Mouse (Mus musculus) adrenal gland, postnatal 14 days (tissue): ENCODE results near the gene Dyrk1a. TPM values are rescaled to one million over a fixed set of nuclear protein-coding genes. Genes with fewer than 3 reads are reported as not detected.
A peak's percentile ranks its signal among the peaks of the same experiment; 100 is the strongest.

Source experiments
- DNase-seq: peaks from one replicate; pipeline ENCODE4 v3.0.0; 2021; ENCODE audit warnings: mixed read lengths
- total RNA-seq: library from RNA; stranded (reverse); gene quantifications from 2 replicates; pipeline ENCODE4 v1.2.3, GENCODE M21; 2021

Gene Dyrk1a
- total RNA-seq, 1 experiment from 2014 or later = 61.3 TPM

- DNase-seq = no peak
Observed at GRCm38 (mm10) chr16:94590214-94590613, 20.4 kb downstream of the Dyrk1a start.

DNA sequence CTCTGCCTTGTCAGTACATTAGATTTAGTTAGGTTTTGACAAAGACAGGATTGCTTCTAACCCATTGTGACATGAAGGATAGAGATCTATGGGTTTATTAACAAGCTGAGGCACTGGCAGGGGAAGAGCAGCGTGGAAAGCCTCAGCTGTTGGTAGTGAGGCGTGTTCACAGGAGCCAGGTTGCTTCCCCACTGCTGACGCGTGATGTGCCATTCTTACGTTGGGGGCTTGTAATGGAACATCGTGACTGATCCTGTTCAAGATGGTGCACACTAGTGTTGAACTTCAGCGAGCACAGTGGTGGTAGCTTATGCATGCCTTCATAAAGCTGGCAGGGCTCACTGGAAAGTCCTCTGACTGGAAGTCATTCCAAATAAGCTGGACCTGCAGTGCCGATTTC is 21.2 kb downstream of the Dyrk1a start:
- DNase-seq = no peak

DNA sequence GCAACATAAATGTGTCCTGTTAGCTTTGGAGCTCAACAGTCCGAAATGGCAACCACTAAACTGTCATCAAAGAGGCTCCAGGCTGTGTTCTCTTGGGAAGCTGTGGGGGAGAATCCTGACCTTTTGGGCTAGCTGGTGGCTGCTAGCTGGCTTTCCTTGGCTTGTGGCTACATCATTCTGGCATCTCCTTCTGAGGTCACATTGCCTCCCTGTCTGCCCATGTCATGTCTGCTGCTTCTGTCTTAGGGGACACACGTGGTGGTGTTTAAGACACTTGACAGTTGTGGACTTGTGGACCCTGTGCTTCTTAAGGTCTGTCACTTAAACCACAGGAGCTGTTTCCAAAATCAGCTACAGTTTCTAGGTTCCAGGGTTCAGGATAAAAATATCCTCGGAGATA is 21.7 kb downstream of the Dyrk1a start:
- DNase-seq = no peak

- no peak for DNase-seq
Observed at GRCm38 (mm10) chr16:94596633-94597032, 26.8 kb downstream of the Dyrk1a start.

DNA sequence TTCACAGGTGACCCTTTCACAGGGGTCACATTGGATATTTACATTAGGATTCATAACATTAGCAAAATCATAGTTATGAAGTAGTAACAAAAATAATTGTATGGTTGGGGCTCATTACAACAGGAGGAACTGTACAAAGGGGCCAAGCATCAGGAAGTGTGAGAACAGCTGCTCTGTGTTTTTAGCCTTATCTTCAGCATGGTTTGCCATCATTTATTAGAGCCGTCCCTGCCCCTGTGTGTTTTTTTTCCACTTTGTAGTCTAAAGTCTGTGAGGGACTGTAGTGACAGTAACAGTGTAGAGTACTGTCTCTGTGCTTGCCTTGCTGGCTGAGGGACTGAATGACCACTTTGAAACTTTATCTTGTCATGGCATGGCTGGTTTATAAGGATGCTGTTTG is 27.8 kb downstream of the Dyrk1a start:
- no peak for DNase-seq

DNA sequence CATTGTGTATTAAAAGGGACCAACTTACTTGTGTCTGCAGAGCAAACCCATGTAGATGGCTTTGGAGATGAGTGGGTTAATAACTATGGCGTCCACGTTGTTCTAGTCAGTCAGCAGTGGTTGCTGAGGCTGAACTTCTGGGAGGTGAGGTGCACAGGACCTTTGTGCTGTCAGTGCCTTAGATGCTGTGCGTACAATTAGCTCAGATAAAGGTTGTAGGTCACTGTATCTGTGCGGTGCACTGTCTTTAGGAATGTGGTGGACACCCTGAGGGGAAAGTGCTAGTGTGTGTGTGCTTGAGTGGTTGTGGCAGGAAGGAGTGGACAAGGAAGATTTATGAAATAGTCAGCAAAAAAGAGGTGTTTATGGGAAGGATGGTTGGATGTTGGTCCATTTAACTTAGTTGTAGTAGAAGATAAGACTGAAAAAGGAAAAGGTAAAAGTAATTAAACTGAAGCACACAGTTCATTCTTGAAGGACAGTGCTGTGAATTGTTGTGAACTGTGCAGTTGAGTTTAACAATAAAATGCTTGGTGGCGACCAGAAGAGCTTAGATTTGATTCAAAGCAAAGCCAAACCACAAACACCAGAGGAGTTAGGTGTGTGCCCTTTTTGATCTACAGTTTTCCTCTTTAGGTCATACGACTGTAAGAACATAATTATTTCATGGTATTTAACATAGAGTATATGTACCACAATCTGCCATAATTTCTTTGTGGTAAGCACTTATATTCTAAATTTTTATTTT is 30.3 kb downstream of the Dyrk1a start:
- no peak for DNase-seq

- peak; percentile 19 for DNase-seq
Observed at GRCm38 (mm10) chr16:94601089-94601488, 31.3 kb downstream of the Dyrk1a start.

DNA sequence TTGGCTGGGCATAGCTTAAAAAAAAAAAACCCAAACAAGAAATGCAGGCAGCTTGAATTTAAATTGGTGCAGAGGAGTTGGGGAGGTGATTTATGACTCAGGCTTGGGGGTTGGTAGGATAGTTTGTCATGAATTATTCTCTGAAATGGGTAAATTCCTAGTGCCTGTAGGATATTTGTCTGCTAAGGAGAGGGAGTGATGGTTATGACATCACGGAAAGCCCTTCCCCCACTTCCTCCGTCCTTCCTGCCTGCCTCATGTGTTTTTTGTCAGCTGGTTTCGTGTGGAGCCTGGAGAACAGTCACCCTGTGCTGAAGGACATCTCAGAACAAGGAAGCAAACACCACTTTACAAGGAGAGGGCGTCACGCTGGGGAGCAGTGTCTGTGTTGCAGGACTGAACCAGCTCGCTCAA is 31.7 kb downstream of the Dyrk1a start:
- peak; percentile 85 for DNase-seq

DNA sequence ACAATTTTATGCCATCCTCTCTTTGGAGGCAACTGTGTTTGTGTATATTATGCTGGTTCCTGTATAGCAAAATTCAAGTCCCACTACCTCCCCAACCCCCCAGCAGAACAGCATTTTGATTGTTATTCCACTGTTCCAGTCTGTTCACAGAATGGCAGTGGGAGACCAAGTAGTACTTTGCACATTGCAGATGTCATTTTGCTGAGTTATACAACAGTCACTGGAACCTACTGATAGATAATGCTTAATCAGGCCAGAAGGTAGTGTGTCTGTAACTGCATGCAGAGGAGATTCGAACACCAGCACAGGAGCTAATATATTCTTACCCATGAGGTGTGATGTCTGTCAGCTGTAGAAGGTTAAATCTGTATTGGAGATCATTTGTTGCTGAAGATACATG is 32.4 kb downstream of the Dyrk1a start:
- DNase-seq = no peak

DNA sequence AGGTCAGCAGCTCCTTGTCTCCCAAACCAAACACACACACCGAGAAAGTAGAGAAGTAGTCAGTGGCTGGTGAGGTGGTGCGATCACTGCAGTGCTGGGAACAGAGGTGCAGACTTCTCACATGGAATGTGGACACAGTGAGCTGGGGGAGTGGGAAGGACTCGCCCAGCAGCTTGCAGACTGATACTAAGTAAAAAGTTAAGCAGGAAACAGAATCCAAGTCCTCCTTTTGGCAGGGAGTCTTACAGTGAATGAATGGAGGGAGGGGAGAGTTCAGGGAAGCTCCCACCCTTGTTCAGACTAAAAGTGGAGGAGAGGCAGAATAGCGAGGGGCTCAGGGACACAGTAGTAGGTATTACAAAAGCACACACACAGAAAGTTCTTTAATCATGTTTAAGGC is 32.9 kb downstream of the Dyrk1a start:
- DNase-seq = no peak

GRCm38 (mm10) chr16:94606169-94606568 is 36.4 kb downstream of the Dyrk1a start:
- DNase-seq = no peak

DNA sequence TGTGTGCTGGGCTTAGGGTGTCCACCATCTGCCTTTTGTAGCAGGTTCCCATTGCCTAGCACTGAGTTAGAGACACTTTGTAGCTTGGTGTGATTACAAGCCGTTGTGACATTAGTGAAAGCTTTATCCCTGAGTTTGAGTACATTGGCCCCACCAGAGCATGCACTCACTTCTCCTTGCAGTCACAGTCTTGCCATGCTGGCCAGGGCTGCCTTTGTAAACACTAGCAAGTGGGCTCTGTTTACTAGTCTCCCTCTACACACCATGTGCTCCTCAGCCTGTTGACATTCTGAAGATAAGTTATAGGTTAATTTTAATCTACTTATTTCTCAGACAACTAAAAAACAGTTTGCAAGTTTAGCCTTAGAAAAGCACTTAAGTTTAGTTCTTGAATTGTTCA is 37.7 kb downstream of the Dyrk1a start:
- DNase-seq = no peak

- DNase-seq = peak; percentile 41
Observed at GRCm38 (mm10) chr16:94608706-94609594, 39.1 kb downstream of the Dyrk1a start.

DNA sequence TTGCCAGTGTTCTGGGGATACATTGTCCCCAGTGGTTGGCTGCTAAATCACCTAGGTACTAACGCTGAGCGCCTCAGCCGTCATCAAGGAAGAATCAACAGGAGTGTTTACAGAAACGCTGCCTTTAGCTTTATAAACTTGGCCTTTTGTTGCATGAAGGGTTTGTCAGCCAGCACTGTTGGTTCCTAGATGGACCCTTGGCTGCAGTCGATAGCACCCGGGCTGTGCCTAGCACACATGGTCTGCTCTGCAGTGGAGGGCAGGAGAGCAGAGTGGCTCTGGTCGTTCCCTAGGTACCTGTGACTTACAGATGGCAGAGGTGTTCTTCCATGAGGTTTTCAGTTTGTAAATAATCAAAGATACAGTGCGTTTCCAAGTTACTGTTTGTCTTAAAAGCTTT is 42.8 kb downstream of the Dyrk1a start:
- no peak for DNase-seq

GRCm38 (mm10) chr16:94617255-94617654 is 47.4 kb downstream of the Dyrk1a start:
- no peak for DNase-seq

DNA sequence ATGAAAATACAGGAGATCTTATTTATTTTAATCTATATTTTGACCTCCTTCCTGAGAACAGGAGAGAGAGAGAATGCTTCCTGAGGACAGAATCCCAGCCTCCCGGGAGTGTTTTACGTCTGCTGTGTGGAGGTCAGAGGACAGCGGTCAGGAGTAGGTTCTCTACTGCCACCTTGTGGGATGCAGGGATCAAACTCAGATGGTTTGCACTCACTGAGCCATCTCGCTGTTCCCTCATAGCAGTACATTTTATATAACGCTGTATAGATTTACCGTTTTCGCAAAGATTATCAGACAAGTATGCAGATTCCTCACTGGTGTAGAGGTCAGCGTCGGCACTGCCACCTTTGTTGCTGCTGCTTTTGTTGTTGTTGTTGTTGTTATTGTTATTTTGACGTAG is 48.7 kb downstream of the Dyrk1a start:
- DNase-seq = peak; percentile 84

DNA sequence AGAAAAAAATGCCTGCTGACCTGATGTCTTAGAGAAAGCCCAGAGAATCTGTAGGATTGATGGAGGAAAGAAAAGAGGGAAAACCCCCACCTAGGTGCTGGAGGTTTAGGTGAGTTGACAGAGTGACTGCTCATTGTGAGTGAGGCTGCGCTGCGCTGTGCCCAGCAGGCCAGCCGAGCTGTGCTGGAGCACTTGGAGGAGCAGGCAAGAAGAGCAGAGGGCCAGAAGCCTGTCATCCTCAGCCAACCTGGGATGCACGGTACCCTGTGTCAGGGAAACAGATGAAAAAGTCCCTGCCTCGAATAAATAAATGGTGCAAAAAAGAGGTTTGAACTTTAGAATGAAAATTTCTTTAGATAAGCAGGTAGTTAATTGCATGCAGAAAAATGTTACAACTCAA is 49.5 kb downstream of the Dyrk1a start:
- DNase-seq = no peak

DNA sequence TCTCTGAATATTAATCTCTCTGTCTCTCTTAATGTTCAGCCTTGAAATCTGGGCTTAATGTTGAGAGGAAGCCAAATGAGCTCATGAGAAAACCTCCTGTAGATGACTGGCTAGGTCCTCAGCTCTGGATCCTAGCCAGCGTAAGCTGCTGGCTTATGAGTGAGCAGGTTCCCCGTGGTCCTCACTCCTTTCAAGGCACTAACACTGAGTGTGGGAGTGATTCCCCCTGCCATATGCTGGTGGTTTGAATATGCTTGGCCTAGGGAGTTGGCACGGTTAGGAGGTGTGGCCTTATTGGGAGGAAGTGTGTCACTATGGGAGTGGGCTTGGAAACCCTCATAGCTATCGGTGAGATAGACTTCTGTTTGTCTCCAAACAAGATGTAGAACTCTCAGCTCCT is 55.1 kb downstream of the Dyrk1a start:
- DNase-seq = peak; percentile 69

DNA sequence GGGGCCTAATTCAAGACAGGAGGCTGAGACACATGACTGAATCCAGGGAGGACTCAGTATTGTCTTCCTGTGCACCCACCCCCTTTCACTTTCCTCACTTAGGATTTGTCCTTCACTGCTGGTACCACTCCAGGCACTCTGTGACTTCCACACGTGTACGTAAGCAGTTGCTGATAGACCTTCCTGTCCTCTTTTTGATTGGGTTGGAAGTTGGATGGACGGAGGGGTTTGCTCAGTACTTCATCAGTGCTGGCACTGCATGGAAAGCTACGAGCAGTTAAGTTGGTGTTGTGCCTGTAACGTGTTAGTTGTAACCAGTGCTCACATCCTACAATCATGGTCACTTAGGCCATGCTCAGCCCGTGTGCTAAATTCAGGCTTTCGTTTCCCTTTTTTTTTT is 55.8 kb downstream of the Dyrk1a start:
- peak; percentile 27 for DNase-seq

DNA sequence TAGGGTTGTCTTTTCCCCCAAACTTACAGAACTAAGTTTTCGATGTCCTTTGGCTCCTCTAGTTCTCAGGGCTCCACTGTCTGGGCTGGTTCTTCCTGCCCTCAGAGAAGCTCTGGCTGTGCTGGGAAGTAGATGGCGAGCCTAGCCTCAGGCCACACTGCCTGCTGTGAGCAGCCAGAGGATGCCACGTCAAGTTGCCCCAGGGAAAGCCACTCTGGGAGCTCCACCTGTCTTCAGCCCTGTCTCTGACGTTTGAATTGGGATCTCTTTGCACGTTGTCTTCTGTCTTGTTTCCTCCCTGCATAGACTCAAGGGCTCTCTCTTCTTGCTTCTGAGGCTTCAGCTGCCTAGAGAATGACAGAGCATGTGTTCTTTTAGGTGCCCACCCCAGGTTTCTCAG is 57.9 kb downstream of the Dyrk1a start:
- DNase-seq = no peak

GRCm38 (mm10) chr16:94628976-94629729 is 59.3 kb downstream of the Dyrk1a start:
- DNase-seq = no peak

- DNase-seq = peak; percentile 70
Observed at GRCm38 (mm10) chr16:94631984-94632383, 62.2 kb downstream of the Dyrk1a start.

- DNase-seq = no peak
Observed at GRCm38 (mm10) chr16:94632424-94632963, 62.7 kb downstream of the Dyrk1a start.
